Mouse (Mus musculus) embryonic facial prominence, embryonic 14.5 days (tissue): ENCODE measurements around the gene Pou2f3. TPM values are rescaled to one million over a fixed set of nuclear protein-coding genes. Genes with fewer than 3 reads are reported as not detected.

Experiments
- ATAC-seq: fragments of 200-750 bp; cut with Nextera tagmentation; 2 replicates; pipeline ENCODE4 v1.8.0; 2017; ENCODE audit warnings: low read depth, moderate number of reproducible peaks, moderate TSS enrichment
- DNase-seq: peaks from one replicate; pipeline ENCODE4 v3.0.0-alpha.2; 2015; ENCODE audit warnings: low spot score
- H3K27ac ChIP-seq: fragments of 300-500 bp; sonication (generic); replicated peaks from 2 replicates; pipeline ENCODE4 v1.5.1; 2014; ENCODE audit warnings: low read depth, mild to moderate bottlenecking, low read length, moderate library complexity
- H3K27me3 ChIP-seq: fragments of 300-500 bp; sonication (generic); replicated peaks from 2 replicates; pipeline ENCODE4 v1.6.1; 2014; ENCODE audit warnings: low read length; ENCODE audit not compliant: control insufficient read depth, insufficient read depth
- H3K36me3 ChIP-seq: fragments of 300-500 bp; sonication (generic); 2 replicates; pipeline ENCODE4 v1.6.1; 2014; ENCODE audit warnings: low read length, mixed read lengths; ENCODE audit not compliant: control insufficient read depth, insufficient read depth
- H3K4me1 ChIP-seq: fragments of 300-500 bp; sonication (generic); 2 replicates; pipeline ENCODE4 v1.6.1; 2014; ENCODE audit warnings: antibody characterized with exemption, low read length; ENCODE audit not compliant: control insufficient read depth, insufficient read depth
- H3K4me2 ChIP-seq: fragments of 300-500 bp; sonication (generic); 2 replicates; pipeline ENCODE4 v1.6.1; 2014; ENCODE audit warnings: low read depth, mild to moderate bottlenecking, low read length, moderate library complexity, mixed read lengths
- H3K4me3 ChIP-seq: fragments of 300-500 bp; sonication (generic); 2 replicates; pipeline ENCODE4 v1.5.1; 2014; ENCODE audit warnings: low read depth, mild to moderate bottlenecking, low read length
- H3K9ac ChIP-seq: fragments of 300-500 bp; sonication (generic); 2 replicates; pipeline ENCODE4 v1.6.1; 2014; ENCODE audit warnings: low read depth, mild to moderate bottlenecking, low read length, moderate library complexity, mixed read lengths
- H3K9me3 ChIP-seq: fragments of 300-500 bp; sonication (generic); 2 replicates; pipeline ENCODE4 v1.6.1; 2016; ENCODE audit warnings: low read length; ENCODE audit not compliant: control insufficient read depth
- WGBS: fragments of 180-500 bp; shearing (Covaris S2); extraction: QIAGEN DNeasy Blood & Tissue Kit; methylation state at CpG from one replicate; pipeline ENCODE4 v1.1.7; 2014; 5-methylcytosine and 5-hydroxymethylcytosine counted together
- polyA plus RNA-seq: library from polyadenylated mRNA; unstranded; fragments of >200 nt; fragmentation: Nextera tagmentation; extraction: Ambion mirVana; gene quantifications from 2 replicates; pipeline ENCODE4 v1.2.1, GENCODE M21; 2014

The Pou2f3 gene
- polyA plus RNA-seq, 1 experiment from 2014 or later, result 3.8 TPM

- H3K9ac ChIP-seq, result no peak overlapping the region
- no peaks in the 10 kb centered on the region for H3K27me3 ChIP-seq
- no peak for ATAC-seq
- no peak for DNase-seq
- no peaks in the 10 kb centered on the region for H3K9me3 ChIP-seq
- WGBS, result 41% methylated on average over 7 of the region's 7 CpGs
- H3K27ac ChIP-seq, result no peak overlapping the region
- peaks cover 14% of the 10 kb centered on the region; the same call in 1 of the 2 replicates for H3K4me1 ChIP-seq
- H3K4me3 ChIP-seq, result no peak overlapping the region
- H3K4me2 ChIP-seq, result no peak overlapping the region
- H3K36me3 ChIP-seq, result no peaks in the 10 kb centered on the region
These were observed 126.6 kb downstream of the Pou2f3 start for GRCm38 (mm10) chr9:43083441-43084055.

- WGBS, result 88% methylated on average over 3 of the region's 3 CpGs
- Histone ChIP-seq H3K36me3 (no peaks in the 10 kb centered on the region), H3K27ac (no peak overlapping the region), H3K9me3 (no peaks in the 10 kb centered on the region), H3K9ac (no peak overlapping the region), H3K4me3 (no peak overlapping the region), H3K4me1 (peaks cover 3% of the 10 kb centered on the region; the same call in 1 of the 2 replicates), H3K4me2 (no peak overlapping the region), H3K27me3 (no peaks in the 10 kb centered on the region)
- DNase-seq, result no peak
- no peak for ATAC-seq
These were observed 131.5 kb downstream of the Pou2f3 start for GRCm38 (mm10) chr9:43078711-43079110.

- no peak for ATAC-seq
- no peaks in the 10 kb centered on the region for H3K9me3 ChIP-seq
- WGBS, result 74% methylated on average over 7 of the region's 7 CpGs
- peaks cover 19% of the 10 kb centered on the region for H3K4me1 ChIP-seq
- H3K4me3 ChIP-seq, result no peak overlapping the region
- H3K4me2 ChIP-seq, result no peak overlapping the region
- no peaks in the 10 kb centered on the region for H3K36me3 ChIP-seq
- DNase-seq, result no peak
- H3K27me3 ChIP-seq, result no peaks in the 10 kb centered on the region
- no peak overlapping the region for H3K27ac ChIP-seq
- no peak overlapping the region for H3K9ac ChIP-seq
These were observed 134.0 kb downstream of the Pou2f3 start for GRCm38 (mm10) chr9:43076163-43076562.

GRCm38 (mm10) chr9:43074611-43075010, 135.6 kb downstream of the Pou2f3 start:
- Histone ChIP-seq H3K4me2 (no peak overlapping the region), H3K27ac (no peak overlapping the region), H3K9me3 (no peaks in the 10 kb centered on the region), H3K36me3 (no peaks in the 10 kb centered on the region), H3K4me3 (no peak overlapping the region), H3K4me1 (peaks cover 28% of the 10 kb centered on the region), H3K27me3 (no peaks in the 10 kb centered on the region), H3K9ac (no peak overlapping the region)
- 100% methylated on average over 1 of the region's 1 CpGs for WGBS
- ATAC-seq, result no peak
- DNase-seq, result no peak

Other genes starting within 250 kb of the Pou2f3 start
- gene Arhgef12, start 103.1 kb downstream of the Pou2f3 start, polyA plus RNA-seq, result 14.0 and 15.5 TPM in 2 replicates
- 5.7 and 7.8 TPM in 2 replicates for gene Tmem136, start 93.8 kb downstream of the Pou2f3 start, polyA plus RNA-seq
- gene Oaf, start 29.5 kb upstream of the Pou2f3 start, polyA plus RNA-seq, result 118 and 123 TPM in 2 replicates
- 37.1 and 43.5 TPM in 2 replicates for gene Trim29, start 100.5 kb upstream of the Pou2f3 start, polyA plus RNA-seq